Mouse (Mus musculus) spleen, adult 2 months (tissue): ENCODE measurements around the gene Prrc2c.

ENCODE experiments used
- CTCF ChIP-seq: fragments of 200-500 bp; IDR thresholded peaks from 2 replicates; pipeline ENCODE4 v1.5.1; 2011; ENCODE audit warnings: mild to moderate bottlenecking, inconsistent platforms; ENCODE audit not compliant: insufficient read depth, insufficient read length, insufficient replicate concordance; ENCODE audit errors: extremely low read depth
- POLR2A ChIP-seq: fragments of 200-500 bp; IDR thresholded peaks from 2 replicates; pipeline ENCODE4 v1.6.1; 2011; ENCODE audit warnings: low read depth, low read length, inconsistent platforms

- TF ChIP-seq CTCF (no peak), POLR2A (no peak)
These were observed 16.7 kb downstream of the Prrc2c start for GRCm38 (mm10) chr1:162723610-162724009.
